Comparison of ENCODE assay signal across 13 mouse cellular contexts in the genomic region with DNA sequence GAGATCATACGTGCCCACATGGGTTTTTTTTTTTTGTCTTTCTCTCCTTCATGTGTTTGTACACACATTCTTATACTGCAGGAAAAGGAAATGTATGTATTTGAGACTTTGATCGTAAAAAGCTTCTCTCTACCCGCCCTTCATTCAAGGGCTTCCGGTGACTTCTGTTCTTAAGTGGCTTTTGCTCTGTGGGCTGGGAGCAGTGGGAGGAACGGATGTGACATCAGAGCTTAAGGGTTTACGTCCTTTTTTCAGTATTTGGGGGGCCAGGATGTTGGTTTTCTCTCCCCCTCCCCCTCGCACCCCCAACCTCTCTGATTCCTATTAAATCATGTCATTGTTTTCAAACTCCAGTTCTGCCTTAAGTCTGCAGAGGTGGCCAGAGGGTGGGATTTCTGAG.
DNase-seq lines count a peak whose midpoint lies in the region; ATAC-seq lines count a peak whose summit lies in the region.
"Had no signal": no experiment of that assay in that cellular context is flagged by ENCODE, and none has a peak within 500 bp of the region (broad histone marks: within the 10 kb centered on the region; RNA-seq: fewer than 3 reads in every experiment).

No protein-coding gene starts in this region.

- H3K36me3 ChIP-seq in megakaryocyte, embryonic 14.5 days (replicated peaks; ENCODE audit: low read length), result no peaks in the 10 kb centered on the region
- H3K36me3 ChIP-seq in midbrain, embryonic 15.5 days (replicated peaks), result 0 out of 2 replicates have a peak, but pooled peaks cover 2% of the 10 kb centered on the region

- intact Hi-C loops in heart, postnatal 14 days (cut with DNase I), result no loop called here
- intact Hi-C loops in gastrocnemius, postnatal 14 days (cut with DNase I; ENCODE audit: low total_unique reads), result no loop called here

- peak overlapping the region; percentile 77 for H3K27ac ChIP-seq in midbrain, embryonic 15.5 days
- H3K27ac ChIP-seq: hindbrain, postnatal 0 days; liver, embryonic 13.5 days had no signal

- H3K4me1 ChIP-seq in megakaryocyte, embryonic 14.5 days, result peaks cover 6% of the 10 kb centered on the region; the same call in 1 of the 2 replicates
- H3K4me1 ChIP-seq in midbrain, embryonic 15.5 days, result peaks cover 38% of the 10 kb centered on the region
- H3K4me1 ChIP-seq: liver, embryonic 13.5 days had no signal

- ATAC-seq in megakaryocyte, adult 5-6 weeks (ENCODE audit: poor library complexity, severe bottlenecking), result no peak; the same call in 1 of the 2 replicates
- ATAC-seq in midbrain, embryonic 15.5 days (replicated peaks), result no peak
- ATAC-seq: hindbrain, postnatal 0 days had no signal

- WGBS in midbrain, embryonic 15.5 days, result 70% methylated on average over 7 of the region's 7 CpGs

- peak; percentile 77 for DNase-seq in T-cell, adult 2 months (ENCODE audit: low spot score)
- peak; percentile 73 for DNase-seq in thymus, postnatal 14 days
- no peak for DNase-seq in heart, postnatal 14 days
- DNase-seq in layer of hippocampus, adult 9-11 months, result no peak
- DNase-seq in gastrocnemius, postnatal 14 days, result no peak
- DNase-seq: adrenal gland, postnatal 36 days; forebrain, postnatal 0 days; kidney, postnatal 4 days; liver, embryonic 13.5 days had no signal

- peak overlapping the region; percentile 69 for H3K4me3 ChIP-seq in megakaryocyte, embryonic 14.5 days (replicated peaks)
- no peak overlapping the region for H3K4me3 ChIP-seq in midbrain, embryonic 15.5 days
- H3K4me3 ChIP-seq: liver, embryonic 13.5 days had no signal

- peaks cover 3% of the 10 kb centered on the region; the same call in 1 of the 2 replicates for H3K9me3 ChIP-seq in megakaryocyte, embryonic 14.5 days
- H3K9me3 ChIP-seq in midbrain, embryonic 15.5 days, result no peaks in the 10 kb centered on the region

- peak overlapping the region; percentile 9; the same call in 1 of the 2 replicates for H3K4me2 ChIP-seq in midbrain, embryonic 15.5 days
- H3K4me2 ChIP-seq: liver, embryonic 13.5 days had no signal

- no peak overlapping the region; the same call in 1 of the 2 replicates for H3K9ac ChIP-seq in midbrain, embryonic 15.5 days
- H3K9ac ChIP-seq: forebrain, postnatal 0 days; liver, embryonic 13.5 days had no signal

- H3K27me3 ChIP-seq in megakaryocyte, embryonic 14.5 days (replicated peaks), result no peaks in the 10 kb centered on the region
- no peaks in the 10 kb centered on the region for H3K27me3 ChIP-seq in midbrain, embryonic 15.5 days (replicated peaks)
- H3K27me3 ChIP-seq: liver, embryonic 13.5 days had no signal

Comparison
In these comparisons a context has a peak if more than half of its experiments do, and no peak if none do; other contexts are left out.
1. DNase-seq: peak in T-cell, adult 2 months (single experiment) and thymus, postnatal 14 days (single experiment); none in heart, postnatal 14 days (0 of 2), layer of hippocampus, adult 9-11 months (single experiment) and gastrocnemius, postnatal 14 days (single experiment).